Mouse (Mus musculus) frontal cortex, postnatal 36 days (tissue): ENCODE results near the gene Alpk1.

Experiments used
- DNase-seq, 2 experiments: peaks; one replicate each; pipeline ENCODE4 v3.0.0; 2022; ENCODE audit warnings: low spot score in 2 of 2

The Alpk1 gene

DNA sequence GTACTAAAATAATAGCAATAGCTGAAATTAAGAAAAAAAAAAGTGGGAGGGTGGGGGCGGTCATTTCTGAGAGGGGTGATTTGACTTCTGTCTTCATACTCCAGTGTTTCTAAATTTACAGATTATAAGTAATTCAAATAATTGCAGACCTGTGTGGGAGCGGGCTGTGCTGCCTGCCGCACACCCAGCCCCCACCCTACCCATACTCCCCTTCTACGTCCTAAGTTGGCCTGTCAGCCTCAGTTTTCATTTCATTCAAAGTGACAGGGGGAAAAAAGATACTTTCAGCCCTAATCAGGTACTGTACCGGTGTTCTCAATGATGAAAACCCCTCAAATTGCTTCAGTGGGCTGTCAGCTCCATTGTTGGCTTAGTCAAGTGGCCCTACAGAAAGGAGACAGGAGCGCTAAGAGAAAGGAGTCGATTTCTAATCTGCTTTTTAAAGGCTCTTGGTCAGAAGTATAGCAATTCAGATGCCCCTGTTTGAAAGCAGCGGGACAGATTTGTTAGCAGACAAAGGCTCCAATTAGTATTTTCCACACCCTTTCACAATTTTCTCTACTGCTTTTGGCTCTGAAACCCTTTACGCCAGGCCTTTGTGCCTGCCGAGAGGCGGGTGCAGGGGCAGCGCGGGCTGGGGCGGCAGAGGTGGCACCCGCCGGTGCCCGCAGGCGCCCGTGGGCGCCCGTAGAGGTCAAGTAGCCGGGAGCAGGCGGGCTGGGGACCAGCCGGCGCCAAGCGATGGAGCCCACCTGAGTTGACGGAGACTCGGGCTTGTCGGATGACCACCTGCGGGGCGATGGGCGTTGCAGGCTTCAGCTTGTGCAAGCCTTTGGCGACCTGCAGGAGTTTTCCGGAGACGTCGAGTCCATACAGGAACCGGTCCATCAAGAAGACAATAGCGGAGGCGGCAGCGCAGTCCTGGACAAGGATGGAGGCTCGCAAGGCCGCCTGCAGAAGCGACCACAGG, 85.2 kb downstream of the Alpk1 start:
- no peak for DNase-seq

DNA sequence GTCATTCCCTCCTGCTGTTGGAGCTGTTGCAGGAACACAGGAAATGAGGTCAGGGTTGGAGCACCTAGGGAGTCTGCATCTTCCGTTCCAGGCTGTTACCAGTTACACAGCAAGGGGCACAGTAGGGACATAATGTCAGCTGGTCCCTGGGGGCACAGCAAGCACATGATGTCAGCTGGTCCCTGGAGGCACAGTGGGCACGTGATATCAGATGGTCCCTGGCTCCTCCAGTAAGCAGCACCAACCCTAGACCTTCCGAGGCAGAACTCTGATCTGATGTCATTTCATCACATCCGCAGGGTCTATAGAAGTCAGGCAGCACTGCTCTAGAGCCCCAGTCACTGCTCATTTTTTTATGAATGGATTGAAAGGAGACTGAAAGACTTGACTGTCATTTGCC, 89.1 kb downstream of the Alpk1 start:
- DNase-seq, result no peak

DNA sequence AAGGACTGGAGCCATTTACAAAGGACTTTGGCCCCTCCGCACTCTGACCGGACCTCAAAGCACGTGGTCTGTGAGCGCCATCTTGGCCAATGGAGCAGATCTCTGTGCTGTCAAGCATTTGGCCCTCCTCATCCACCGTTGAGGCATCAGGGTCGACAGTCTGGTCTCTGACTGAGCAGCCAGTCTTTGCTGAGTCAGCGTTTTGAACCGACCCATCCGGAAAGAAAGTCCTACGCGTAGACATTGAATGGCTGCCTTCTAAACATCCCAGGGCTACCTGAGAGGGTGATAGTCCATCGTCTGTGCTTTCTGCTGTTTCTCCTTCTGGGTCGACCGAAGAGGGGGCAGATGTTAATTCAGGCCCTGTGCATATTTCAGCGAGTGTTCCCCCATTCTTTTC, 100.6 kb downstream of the Alpk1 start:
- DNase-seq, result no peak

DNA sequence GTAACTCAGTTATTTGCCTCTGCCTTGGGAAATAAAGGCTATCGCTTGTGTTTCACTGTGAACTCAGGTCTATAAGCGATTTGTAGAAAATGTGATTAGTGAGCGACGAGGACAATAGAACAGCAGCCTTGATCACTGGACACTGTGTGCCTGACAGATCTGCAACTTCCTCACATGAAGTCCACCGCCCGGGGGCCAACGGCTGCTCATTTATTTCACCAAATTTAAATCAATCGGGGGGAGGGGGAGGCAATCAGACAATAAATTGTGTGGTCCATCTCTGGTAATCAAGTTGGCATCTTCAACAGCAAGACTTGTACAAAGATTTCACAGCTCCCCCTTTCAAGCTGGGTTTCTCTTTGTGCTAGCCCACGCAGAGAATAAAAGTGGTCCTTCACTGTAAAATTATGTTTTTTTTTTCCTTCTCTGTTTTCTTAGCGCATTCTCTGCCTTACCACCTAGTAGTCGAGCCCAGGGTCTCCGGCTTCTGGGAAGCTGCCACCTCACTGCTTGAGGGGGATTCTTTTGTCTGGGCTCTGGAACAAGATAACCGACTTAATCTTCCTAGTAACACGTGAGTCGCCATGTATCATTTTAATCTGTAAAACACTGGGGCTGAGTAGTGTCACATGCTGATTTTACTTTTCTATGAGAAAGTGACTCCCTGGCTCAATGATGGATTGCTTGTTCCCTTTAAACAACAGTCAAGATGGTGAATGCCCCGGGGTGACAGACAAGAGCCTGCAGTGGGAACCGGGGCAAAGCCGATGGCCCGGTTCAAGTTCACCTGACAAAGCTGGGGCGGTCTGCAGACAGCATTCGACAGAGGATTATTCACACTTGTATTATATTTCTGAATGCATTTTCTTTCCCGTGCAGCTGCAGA, 118.4 kb downstream of the Alpk1 start:
- no peak for DNase-seq

DNA sequence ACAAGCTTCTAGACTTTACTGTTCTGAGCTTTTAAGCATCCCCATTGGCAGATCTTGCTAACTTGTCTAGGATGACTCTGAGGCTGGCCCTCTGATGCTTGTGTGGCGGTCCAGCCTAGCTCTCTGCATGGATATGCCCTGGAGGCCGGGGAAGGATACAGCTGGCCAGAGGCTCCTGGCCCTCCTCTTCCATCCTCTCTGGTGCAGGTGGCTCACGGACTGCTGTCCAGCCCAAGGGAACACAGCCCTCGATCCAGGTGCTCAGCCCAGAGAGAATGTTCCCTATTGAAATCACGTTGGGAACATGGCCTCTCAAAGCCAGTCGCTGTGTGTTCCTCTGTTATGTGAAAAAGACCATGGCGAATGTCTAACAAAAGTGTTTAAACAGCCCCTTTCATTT, 119.6 kb downstream of the Alpk1 start:
- no peak for DNase-seq

DNA sequence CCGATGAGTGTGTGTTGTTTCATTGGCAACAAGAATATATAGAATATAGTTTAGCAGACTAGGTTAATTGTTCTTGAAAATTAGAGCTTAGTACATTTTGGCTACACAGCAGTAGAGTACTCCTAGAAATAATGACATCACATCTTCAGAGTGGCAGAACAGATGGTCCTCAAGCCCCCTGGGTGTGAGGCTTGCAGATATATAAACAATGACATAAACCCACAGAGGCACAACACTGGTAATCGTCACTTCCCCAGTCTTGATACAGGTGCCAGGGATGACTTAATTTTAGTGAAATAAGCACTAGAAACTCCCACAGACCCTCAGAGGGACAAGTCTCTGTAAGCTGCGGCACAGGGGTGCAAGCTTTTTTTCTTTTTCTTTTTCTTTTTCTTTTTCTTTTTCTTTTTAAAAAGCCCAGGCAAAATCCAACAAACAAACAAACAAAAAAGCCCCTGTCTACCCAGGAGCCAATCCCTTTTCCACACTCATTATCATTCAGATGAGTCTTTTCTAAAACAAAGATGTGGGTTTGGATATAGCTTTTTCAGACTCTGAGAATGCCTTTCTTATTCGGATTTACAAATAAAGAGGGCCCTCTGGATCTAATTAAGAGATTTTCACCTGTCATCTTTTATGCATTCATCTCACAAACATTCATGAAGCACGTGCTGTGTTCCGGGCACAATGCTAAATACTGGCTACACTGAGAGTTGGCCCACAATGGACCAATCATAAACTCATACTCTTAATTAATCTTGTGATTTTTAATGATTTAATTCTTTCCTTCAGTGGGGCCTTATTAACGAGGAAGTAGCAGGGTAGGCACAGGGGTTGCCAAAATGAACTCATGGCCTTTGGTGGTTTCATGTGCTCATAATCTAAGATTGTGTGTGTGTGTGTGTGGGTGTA, 128.3 kb downstream of the Alpk1 start:
- no peak for DNase-seq

DNA sequence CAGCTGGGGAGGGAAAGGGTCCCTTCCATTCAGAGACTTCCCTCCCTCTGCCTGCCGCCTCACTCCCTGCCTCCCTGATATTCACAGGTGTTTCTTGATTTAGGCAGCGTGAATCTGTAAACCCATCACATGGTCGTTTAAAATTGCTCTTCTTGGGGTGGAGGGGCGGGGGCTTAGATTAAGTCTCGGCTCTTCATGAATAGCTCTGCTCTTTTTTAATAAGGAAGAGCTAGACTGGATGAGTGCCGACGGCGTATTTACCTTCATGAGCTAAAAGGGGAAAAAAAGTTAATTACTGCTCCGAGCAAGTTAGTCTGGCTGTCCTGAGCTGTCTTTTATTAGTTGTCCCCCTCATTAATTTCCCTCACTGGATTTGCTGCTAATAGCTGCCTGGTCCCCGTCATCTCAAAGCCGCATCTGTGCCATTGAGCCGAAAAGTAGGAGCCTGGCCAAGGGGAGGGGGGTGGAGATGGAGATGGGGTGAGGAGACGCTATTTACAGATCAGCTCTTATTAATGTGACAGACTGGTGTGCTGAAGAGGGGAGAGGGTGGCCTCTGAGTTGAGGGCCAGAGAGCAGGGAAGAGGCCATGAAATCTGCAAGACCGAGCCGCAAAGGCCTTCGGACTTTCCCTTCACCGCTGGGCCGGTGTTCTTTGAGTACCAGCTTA, 134.0 kb downstream of the Alpk1 start:
- DNase-seq, result no peak

DNA sequence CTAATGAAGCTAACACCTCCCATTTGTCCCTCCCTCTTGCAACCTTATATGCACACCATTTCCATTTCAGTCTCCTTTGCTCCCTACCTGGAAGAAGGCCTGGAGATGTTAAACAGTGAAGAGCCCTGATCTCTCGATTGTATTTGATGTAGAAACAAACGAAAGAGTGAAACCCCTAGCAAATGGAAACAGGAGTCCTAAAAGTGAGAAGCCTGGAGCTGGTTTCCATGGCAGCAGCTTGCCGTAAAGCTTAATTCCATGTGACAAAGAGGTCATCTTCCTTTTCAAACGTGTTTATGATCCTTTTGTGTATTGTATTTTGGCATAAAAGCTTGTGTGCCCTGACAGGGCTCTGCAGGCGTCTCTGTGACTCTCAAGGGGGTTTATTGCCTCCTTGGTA, 138.1 kb downstream of the Alpk1 start:
- DNase-seq, result no peak

DNA sequence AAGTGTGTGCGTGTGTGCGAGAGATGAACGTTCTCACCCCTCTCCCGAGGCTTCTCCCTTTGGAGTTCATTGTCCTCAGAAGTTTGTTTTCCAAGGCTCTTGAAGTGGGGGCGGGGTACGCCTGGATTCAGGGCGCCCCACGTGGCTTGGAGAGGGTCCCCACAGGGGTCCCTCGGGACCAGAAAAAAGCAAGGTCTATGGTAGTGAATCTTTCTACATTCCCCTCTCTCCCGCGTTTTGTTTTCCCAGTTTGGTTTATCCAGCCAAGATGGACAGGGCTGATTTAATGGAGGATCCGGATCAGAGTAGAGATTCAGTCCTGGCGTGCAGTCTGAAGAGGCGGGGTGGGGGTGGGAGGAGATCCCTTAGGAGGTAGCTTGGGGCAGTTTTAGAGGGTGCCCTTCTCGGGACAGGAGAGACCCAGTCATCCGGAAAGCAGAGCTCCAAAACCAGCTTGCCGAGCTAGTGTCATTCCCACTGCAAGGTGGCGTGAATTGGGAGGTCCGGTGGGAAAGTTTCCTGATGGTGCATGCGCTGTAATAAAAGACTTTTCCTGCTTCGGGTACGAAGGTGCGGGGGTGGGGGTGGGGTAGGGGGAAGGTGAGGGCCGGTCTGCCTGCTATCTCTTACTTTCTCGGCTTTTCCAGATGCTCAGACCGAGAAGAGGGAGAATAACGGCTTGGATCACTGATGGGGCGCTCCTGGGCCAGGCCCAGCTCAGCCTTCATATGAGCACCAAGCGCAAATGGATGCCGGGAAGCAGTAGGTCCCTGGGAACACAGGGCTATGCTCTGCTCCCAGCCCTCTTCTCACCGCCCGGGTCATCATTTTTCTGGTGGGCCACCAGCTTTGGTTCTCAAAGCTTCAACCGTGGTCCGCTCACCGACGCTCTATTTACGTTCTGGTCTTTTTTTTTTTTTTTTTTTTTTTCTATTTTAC, 139.3 kb downstream of the Alpk1 start:
- no peak for DNase-seq

DNA sequence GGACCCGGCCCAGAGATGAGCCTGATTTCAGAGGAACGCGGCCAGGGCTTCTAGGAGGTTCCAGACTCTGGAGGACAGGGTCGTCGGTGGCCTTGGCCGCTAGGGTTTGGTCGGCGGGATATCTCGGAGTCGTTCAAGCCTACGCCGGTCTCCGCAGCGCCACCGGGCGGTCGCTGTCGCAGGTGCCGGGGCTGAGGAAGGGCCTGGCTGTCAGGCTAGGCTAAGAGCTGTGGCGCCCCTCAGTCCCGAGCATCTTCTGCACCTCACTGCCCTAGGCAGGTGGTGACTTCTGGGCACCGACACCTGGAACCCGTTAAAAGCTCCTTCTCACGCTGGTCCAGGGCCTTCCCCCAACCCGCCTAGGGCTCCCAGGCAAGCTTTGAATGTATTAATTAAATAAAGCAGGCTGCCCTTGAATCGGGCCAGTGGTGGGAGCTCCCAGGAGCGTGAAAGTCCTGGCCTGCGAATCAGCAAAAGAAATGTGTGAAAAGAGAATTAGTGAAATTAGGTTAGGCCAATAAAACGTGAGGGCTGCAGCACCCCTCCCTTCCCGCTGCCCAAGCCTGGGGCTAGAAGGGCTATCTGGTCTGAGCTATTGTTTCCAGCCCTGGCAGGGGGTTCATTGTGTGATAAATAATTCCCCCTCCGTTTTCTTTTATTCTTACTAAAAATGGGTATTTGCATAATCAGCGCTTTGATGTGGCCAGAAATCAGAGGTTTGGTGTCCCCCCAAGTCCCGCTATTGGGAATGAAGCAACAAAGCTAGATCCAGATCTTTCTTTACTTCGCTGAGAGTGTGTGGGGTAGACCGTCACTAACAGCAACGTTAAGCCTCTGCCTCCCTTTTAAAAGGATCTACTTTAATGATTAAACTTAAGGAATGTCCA, 140.2 kb downstream of the Alpk1 start:
- DNase-seq, result no peak

DNA sequence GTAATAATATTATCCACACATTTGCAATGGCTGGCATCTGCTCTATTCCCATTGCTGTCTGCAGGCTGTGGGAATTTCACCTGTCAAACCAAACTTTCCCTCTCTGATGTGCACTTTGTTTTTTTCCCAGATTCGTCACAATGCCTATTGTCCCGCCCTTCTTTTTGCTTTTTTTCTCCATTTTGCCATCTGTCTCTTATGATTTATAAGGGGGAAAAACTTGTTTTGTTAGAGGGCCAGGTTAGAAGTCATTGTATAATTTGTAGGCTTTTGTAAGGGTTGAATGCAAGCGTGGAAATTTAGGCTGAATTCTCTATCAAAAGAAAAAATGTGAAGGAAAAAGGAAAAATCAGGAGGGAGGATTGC, 145.4 kb downstream of the Alpk1 start:
- DNase-seq, result no peak

DNA sequence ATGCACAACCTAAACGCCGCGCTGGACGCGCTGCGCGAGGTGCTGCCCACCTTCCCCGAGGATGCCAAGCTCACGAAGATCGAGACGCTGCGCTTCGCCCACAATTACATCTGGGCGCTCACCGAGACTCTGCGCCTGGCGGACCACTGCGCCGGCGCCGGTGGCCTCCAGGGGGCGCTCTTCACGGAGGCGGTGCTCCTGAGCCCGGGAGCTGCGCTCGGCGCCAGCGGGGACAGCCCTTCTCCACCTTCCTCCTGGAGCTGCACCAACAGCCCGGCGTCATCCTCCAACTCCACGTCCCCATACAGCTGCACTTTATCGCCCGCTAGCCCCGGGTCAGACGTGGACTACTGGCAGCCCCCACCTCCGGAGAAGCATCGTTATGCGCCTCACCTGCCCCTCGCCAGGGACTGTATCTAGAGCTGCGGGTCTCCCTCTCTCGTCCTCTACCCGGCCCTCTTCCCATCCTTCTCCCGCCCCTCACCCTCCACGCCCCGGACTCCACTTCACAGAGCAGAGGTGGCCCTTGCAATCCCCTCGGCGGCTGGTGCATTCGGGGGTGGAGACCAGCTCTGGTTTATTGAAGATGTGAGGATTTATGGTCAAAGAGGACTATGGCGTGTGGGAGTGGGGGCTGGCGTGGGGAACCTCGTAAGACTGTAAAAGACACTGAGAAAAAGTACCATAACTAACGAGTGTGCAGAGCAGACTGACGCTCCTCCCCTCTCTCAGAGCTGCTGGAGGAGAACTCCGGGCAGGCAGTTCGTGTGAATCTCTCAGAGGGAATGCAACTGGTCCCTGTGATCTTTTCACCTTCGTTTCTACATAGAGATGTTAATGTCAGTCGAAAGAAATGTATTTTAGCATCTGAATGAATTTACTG, 146.0 kb downstream of the Alpk1 start:
- DNase-seq, result peak; percentile 65 to 70

DNA sequence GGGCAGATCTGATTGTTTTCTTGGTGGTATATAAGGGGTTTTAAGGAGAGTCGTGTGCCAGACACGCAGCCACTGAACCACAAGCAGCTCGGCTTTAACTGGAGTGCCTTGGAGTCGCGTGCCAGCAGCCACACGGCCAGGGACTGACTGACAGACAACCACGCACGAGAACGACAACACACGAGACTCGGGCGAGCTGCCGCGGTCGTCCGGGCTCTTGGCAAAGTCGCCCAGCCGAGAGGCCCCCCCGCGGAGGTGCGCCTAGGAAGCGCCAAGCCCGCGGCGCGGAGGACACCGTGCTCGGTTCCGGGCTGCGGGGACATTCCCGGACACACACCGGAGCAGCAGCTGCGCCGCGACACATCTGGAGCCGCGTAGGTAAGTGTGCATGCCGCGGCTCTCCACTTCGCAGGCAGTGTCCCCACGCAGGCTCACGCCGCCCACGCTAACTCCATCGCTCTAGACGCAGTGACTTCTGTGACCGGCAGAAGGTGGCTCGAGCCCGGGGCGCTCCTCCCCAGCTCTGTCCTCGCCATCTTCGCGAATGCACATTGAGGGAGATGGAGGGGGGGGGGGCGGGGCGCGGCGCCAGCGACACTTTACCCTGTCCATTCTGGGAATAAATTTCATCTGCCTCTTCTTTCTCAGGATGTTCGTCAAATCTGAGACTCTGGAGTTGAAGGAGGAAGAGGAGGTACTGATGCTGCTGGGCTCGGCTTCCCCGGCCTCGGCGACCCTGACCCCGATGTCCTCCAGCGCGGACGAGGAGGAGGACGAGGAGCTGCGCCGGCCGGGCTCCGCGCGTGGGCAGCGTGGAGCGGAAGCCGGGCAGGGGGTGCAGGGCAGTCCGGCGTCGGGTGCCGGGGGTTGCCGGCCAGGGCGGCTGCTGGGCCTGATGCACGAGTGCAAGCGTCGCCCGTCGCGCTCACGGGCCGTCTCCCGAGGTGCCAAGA, 147.0 kb downstream of the Alpk1 start, which contains the start of gene Neurog2:
Neurog2 (plus strand) TSS at position 56 of the 953 bp plus-strand sequence.
- DNase-seq, result peak in 1 of 2 experiments; percentile 19

DNA sequence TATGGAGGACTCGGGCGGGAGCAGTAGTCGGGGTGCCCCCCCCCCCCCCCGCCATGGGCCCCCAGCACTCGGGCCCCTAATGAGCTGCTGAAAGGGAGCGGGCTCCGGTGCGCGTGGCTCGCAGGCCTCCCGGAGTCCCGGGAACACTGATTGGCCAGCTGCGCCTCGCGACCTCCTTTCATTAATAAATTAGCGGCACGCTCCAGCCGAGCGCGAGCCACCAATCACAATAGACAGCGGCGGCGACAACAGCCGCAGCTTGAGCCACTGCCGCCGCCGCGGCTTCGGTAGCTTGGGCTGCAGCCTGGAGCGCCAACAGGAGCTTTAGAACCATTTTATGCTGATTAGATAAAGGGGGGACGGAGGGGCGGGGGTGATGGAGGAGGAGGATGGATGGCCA, 147.8 kb downstream of the Alpk1 start:
- peak in 1 of 2 experiments; percentile 6 for DNase-seq

DNA sequence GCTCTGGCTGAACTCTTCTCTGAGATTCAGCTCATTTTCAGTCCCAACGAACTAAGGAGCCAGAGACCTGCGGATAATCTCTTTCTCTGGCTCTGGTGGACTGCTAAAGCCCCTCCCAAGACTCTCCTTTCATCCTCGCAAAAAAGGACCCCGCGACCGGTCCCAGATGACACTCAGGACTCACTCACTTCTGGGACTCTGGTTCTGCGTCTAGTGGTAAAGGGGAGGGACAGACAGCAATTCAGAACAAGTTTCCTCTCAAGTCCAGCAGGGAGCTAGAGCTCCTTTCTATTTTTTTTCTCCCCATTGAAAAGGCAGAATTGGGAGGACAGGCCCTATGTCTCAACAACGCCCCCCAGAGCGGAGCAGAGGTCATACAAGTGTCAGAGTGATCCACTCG, 148.7 kb downstream of the Alpk1 start:
- peak in 1 of 2 experiments; percentile 8 for DNase-seq

DNA sequence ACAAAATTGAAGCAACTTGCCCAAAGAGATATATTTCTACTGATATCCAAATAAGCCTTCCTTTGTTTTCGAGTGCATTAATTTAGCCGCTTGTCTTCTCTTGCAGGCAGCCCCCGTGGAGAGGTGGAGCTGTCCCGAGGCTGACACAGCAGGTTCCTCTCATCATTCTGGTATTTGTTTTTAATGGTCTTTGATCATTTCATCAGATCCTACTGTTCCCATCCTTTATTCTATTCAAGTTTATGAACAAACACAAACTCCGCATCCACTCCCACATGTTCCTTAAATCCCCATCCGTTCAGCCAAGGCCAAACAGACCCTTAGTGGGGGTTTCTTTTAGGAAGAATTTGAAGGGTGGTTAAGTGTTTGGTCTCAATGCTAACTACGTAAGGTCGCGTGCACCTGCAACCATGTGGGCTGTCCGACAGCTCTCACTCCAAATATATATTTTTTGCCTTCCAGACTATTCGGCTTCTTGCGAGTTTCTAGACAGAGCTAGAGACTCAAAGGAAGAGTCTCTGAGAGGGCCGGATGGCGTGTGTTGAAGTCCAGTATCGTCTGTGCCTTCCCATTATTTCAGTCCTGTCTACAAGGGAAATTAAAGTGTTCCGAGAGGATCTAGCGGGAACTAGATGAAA, 149.5 kb downstream of the Alpk1 start:
- no peak for DNase-seq
